Mouse (Mus musculus) cerebellum, postnatal 36 days (tissue): ENCODE data around the gene Zfp319.

Source experiments
- DNase-seq, 2 experiments: peaks; one replicate each; pipeline ENCODE4 v3.0.0; 2021 to 2022; ENCODE audit warnings: mixed read lengths in 2 of 2

Gene Zfp319

DNA sequence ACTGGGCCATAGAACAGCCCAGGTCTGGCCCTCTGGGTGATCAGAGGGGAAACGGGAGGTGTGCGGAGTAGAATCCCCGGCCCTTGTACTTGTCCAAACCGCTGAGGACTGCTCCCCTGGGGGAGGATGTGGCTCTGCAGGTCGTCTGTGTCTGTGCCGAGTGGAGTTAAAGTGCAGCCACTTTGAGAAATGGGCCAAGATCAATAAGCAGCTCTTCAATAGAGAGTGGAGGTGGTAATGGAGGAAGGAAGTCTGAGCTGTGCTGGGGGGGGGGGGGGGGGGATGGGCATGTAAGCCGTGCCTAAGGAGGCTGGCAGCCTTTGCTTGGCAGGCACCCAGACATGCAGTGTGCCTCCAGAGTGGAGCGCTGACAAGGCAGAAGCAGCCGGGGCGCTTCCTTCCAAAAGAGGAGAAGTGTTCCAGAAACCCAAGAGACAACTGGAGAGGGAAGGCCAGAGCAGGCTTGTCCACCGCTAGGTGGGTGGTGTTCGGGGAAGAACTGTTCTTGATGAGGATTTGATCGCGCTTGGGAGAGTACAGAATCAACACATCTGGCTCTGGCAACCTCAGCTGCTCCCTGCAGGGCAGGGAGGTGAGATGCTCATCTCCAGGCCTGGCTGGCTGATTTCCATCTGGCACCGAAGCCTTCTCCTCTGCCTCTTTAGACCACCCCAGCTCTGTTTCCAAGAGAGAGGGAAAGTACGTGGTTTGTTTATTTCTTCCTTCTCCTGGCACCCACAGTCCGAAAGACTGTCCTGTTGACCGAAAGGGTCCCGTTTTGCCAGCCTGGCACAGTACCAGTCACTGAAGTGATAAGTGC, 17.3 kb upstream of the Zfp319 start:
- peak; percentile 38 to 53 for DNase-seq

DNA sequence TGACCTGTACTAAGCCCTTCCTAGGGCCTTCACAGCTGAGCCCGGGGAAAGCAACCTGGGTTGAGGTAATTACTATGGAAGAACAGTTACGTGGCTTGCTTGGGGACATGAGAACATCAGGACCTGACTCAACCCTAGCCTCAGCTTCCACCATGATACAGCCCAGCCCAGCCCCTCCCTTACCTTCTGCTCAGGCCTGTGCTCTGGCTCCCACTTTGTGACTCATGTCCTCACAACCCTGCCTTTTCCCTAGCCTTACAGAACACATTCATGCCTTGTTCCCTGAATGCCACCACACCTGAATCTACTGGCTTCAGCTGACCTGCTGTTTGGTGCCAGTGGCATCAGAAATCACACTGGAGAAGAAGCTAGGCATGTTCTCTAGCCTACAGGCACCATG, 16.6 kb upstream of the Zfp319 start:
- no peak for DNase-seq

DNA sequence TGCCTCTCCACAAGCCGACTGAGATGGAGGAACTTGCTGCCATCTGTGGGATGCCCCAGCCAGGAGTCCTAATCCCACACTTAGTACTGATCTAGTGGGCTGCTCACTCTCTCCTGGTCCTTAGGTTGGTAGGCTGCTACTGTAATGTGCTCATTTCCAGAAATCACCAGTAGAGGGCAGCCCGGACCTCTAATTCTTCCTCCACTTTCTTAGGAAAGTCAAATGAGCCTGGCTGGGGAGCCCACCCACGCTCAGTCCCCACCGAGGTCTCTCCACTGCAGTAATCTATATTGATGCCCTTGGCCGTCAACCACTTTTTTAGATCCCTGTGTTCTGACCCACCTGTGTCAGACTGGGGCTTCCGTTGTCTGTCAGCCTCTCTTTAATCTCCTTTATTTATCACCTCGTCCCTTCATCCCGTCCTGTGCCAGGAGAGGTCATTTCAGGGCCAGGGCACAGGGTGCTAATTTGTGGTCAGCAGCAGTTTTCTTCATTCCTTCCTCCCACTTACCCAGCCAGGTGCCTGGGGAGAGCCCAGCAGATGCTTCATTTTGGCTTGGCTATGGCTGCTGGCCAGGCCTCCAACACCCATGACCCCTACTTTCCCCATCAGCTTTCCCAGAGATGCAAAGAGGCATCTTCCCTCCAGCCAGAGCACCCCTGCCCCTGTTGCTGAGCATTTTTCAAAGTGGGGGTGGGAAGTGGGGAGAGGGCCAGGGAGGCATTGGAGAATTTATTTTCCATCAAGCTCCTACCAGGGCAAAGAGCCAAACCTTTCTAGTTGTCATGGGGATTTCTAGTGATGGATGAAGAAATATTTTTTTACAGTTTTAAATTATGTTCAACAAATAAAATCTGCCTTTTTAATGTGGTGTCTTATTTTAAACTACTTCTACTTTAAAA, 15.1 kb upstream of the Zfp319 start:
- DNase-seq, result peak; percentile 55 to 68

DNA sequence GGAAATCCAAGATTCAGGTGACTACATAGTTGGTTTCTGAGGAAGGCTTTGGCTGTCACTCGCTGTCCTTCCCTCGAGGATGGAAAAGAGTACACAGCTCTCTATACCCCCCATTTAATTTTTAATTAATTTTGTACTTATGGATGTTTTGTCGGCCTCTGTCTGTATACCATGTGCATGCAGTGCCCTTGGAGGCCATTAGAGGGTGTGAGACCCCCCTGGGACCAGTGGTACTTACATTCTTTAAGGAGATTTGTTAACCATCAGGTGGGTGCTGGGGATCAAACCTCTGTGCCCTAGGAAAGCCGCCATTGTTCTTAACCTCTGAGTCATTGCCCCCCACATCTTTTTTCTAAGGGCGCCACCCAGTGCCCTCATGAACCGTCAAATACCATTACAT, 12.9 kb upstream of the Zfp319 start:
- DNase-seq, result no peak

DNA sequence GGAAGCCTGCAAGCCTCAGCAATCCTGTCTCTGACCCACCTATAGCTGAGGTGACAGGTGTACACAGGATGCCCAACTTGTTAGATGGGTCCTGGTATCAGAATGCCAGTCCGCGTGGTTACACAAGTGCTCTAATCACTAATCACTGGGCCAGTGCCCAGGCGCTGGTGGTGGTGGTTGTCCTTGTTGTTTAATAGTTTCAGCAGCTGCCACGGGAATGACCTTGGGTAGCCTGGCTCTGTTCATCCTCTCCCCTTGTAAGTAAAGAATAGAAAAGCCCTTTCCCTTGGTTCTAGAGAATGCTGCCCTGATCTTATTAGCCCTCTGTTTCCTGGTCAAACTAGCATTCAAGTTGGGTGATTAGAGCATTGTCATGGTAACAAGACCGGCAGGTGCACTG, 10.0 kb upstream of the Zfp319 start:
- DNase-seq, result no peak

DNA sequence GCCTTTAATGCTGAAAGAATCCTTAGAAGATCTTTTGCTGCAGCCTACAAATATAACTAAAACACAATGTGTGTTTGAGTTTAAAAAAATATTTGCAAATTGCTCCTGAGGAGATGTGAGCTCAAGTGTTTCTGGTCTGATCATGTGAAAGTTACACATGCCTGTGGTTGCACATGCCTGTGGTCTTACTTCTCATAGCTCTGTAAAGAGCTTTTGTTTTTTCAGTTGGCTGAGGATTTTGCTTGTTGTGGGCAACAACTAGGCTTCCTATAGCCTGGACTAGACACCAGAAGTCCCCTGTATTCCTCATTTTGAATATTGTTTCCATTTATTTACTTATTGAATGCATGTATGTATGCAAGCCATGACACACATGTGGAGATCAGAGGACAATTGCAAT, 4.6 kb upstream of the Zfp319 start:
- DNase-seq, result no peak

DNA sequence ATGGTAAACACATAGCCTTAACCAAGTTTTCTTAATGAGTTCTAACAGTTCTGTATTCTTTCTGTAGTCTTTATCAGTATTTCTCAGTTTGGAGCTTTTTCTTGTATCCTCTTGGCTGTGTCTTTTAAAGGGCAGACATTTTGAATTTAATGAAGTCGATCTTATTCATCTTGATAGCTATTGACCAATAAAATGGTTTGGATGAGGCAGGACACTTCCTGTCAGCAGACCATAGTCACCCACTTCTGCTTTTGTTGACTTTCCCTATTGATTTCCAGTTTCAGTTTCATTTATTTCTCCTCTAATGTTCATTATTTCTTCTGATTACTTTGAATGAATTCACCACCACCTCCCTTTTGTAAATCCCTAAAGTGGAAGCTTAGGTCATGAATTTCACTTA, 4.0 kb upstream of the Zfp319 start:
- no peak for DNase-seq

DNA sequence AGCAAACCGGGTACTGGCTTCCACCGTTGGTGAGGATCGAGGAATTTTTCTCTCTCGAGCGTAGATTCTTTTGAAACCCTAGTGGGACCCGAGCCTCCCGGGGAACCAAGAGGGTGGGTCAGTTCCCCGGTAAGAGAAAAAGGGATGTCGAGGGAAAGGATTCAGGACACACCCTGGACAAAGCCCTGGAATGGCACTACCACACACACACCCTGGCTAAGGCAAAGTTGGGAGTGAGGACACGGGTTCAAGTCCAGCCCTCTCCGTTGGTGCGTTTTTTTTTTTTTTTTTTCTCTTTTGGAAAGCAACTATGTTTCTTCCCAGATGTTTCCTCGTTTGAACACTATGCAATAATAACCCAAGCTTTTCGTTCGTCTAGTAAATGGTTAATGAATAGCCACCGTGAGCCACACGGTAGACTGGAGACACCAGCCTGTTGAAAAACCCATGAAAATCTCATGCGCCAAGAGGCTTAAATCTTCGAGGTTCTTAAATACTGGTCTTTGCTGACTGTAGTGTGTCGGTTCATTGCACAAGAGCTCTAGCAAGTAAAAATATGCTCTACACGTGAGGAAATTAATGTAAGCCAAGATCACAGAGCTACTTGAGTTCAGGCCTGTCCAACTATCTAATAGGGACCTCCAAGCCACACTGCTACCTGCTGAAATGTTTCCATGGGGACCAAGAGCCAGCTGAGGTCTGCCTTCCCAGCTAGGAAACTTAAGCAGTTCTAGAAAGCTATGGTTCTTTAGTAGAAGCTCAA, 868 bp upstream of the Zfp319 start:
- DNase-seq, result no peak

DNA sequence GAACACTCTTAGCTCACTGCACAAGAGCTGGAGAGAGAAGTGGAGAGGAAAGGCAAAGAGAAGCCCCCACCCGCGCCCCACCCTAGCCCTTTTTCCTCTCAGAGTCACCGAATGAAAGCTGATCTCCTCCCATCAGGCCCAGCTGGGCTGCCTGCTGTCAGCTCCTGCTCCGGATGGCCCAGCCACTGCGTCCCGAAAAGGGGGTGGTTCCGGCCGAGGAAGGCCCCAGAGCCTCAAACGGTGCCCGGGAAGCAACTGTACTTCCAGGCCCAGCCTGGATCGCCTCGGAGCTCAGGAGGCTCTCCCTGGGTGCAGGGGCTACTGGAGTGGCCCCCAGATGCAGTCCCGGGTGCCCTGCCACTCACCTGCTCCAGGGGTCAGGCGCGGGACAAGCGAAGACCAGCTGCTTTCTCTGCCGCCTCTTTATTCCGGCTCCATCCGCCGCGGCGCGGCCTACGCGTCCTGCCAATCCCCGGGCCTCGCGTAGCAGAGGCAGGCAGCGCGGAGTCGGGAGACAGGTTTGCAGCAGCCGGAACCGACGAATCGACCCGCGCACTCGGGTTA, 512 bp downstream of the Zfp319 start:
- no peak for DNase-seq

DNA sequence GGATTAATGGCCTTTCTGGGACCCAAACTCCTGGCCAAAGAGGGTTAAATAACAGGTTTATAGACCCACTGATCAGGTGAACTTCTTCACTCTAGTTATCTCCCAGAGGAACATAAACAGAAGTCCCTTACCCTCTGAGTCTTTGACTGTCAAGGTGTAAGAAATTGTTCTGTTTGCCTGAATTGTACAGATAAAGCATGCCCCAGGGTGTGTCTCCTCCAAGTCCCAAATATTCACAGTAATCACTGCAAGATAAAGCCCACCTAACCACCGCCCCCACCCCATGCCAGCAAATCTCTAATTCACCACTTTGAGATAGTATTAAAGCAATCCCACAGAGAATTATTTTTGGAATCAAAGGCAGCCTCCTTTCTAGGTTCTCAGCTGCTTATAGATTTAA, 1.4 kb downstream of the Zfp319 start:
- DNase-seq, result no peak

DNA sequence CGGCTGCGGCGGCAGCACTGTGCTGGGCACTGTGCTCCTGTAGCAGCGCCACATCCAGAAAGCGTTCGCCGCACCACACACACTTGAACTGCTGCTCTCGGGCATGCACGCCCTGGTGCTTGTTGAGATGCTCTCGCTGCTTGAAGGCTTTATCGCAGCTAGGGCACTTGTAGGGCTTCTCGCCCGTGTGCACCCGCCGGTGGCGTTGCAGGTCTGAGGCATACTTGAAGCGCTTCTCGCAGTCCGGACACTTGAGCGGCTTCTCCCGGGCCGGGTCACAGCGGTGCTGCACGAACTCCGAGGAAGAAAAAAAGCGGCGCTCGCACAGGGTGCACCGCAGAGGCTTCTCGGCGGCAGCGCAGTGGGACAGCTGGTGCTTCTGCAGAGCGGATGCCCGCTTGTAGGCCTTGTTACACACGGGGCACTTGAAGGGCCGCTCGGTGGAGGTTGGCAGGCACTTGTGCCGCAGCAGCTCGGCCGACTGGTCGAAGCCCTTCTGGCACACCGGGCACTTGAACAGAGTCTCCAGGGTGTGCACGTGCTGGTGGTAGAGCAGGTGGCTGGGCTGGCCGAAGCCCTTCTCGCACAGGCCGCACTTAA, 3.8 kb downstream of the Zfp319 start:
- no peak for DNase-seq

DNA sequence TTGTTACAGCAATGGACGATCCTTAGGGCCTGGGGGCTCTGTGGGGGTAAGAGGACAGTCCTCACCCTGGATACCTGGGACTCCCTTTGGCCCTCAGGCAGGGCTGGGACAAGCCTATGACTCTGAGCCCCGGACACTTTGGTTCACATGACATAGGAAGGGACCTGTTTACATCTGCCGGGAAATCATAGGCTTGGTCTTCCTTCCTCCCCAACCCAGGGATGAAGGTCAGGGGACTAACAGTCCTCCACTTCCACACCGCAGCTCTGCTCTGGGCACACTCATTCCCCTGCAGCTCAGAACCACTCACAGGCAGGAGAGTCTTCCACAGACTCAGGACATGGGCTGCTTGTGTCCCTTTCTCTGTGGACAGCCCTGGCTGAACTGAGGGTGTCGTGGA, 4.9 kb downstream of the Zfp319 start:
- no peak for DNase-seq

DNA sequence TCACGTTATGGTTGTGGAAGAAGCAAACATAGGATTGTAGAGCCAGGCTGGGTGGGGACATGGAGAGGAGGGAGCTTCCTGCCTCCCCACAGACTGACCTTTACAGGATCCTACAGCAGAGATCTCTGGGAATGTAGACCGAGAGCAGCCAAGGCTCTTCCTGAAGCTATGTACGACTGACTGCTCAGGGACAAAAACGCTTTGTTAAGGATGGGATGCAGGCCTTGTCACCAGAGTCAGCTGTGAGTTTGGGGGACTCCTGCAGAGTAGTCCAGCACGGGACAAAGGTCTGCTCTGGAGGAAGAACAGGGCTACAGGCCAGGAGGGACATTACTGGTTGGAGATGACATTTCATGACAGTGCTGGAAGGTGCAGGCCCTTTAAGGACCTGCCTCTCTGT, 7.1 kb downstream of the Zfp319 start:
- no peak for DNase-seq

DNA sequence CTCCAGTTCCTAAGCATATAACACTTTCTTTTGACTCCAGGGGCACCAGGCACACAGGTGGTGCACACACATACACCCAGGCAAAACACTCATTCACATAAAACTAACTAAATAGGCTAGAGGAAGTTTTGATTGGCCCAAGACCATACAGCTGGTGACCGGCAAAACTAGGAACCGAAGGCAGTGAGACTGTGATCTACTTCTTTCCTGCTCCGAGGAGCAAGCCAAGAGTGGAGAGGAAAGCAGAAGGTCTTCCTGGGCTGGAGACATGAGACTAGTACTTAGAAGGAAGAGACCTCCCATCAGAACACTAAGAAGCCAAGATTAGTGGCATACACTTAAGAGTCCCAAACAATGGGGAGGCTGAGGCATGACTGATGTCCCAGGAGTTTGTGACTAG, 8.5 kb downstream of the Zfp319 start:
- no peak for DNase-seq

DNA sequence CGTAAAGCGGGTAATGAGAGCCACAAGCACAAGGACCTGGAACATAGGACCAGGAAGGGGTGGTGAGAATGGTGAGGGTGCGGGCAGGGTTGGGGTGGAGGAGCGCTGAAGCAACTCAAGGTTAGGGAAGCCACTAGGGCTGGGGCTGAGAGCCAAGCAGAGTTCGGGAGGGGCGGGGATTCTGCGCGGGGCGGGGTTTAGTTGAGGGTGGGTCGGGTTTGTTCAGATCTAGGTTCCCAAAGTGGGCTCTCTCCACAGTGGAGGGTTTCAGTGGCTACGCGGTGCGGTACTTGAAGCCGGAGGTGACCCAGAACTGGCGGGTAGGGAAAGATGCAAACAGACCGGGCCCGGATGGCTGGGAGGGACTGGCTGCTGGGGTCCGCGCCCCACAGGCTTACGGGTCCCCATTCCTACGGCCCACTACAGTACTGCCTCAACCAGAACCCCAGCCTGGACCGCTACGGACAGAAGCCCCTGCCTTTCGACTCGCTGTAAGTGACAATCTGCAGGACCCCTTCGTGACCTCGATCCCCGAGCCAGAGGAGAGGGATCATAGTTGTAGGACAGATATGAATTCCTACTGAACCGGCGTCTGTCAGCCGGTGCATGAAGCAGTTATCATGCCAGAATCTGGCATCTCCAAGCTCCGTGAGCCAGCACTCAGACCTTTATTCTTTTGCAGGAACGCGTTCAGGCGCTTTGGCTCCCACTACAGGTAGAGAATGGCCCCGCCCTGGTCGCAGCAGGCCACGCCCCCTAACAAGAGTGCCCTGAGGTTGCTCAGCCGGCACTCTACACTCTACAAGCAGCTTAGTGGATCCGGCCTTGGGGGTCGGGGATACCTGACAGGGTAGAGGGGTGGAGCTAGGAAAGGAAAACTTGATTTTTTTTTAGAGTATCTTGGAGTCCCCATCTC, 11.3 kb downstream of the Zfp319 start:
- DNase-seq, result peak; percentile 48 to 53

DNA sequence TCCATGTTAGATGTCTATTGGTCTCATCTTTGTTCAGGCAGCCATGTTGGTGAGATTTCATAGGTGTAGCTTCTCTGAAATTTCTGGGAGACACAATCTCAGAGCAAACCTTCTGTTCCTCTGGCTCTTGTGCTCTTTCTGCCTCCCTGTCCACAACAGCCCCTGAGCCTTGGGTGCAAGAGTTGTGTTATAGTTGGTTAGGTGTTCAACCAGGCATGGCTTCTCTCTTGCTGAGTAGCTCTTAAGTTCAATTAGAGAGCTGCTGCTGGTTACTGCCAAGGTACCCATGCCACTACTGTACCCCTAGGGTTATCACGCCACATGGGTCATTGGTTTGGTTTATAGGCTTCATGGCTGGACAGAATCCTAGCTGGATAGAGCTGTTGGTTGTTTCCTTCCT, 16.4 kb downstream of the Zfp319 start:
- DNase-seq, result no peak

DNA sequence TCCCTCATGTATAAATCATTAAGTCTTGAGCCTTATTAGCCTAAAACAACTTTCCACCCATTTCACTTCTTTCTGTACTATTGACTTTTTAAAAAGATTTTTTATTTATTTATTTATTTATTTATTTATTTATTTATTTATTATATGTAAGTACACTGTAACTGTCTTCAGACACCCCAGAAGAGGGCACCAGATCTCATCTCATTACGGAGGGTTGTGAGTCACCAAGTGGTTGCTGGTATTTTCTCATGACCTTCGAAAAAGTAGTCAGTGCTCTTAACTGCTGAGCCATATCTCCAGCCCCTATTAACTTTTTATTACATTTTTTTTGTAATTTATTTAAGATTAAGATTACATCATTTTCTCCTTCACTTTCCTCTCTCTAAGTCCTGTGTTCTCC, 17.0 kb downstream of the Zfp319 start:
- DNase-seq, result no peak

DNA sequence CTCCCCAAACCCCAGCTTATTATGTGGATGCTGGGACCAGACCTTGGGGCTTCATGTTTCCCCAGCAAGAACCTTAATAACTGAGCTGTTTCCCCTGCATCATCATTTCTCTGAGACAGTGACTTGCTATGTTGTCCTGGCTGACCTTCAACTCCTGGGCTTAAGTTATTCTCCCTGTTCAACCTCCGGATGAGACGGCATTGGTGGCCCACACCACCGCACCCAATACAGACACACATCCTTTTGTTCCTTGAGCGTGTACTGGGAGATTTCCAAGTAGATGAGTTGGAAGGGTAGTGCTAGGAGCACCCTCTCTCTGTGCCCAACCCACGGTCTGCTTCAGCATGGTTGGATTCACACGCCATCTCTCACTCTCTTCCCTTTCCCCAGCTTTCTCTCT, 17.9 kb downstream of the Zfp319 start:
- no peak for DNase-seq

DNA sequence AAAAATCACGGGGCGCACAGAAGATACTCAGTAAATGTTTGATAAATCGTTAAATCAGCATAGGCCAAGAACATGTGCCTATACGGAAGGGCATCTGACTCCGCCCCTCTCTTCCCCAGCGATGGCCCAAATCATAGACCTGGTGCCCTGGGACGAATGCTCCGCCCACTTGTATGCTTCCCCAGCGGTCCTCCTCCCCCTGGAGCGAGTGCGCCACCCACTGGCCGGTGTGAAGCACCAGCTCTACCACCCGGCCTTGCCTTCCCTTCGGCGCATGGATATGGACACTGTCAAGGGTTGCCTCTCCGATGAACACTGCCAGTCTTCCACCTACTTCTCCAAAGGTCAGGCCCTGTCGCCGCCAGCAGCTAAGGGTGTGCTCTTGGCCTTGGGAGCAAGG, 18.9 kb downstream of the Zfp319 start:
- no peak for DNase-seq

DNA sequence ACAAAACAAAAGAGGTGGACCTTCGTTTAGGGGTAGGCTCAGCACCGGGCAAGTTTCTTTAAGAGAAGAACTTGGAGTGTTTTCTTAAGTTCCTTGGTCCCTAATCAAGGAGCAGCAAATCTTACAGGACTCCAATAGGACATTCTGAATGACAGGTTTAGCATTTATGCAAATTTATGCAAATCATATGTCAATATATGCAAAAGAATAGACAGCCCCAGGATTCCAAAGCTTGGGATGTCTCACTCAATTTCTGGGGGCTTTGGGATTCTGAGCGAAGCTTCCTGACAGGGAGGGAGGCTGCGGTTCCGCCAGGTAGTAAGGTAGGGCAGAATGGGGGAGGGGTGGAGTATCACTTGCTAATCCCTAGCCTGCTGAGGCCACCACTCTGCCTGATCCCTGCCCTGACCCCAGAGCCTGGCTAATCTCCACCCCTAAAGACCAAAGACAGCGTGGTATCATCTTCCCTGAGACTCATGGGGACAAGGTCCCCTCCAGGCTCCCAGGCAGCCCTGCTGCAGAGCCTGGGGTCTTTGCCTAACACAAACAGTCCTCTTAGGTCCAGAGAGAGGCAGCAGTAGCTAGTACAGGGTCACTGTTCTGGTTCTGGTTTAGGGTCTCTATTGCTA, 21.3 kb downstream of the Zfp319 start, which contains the start of gene Tepp:
Gene Tepp (plus strand): TSS at position 225 of the 629 bp plus-strand sequence.
- no peak for DNase-seq

DNA sequence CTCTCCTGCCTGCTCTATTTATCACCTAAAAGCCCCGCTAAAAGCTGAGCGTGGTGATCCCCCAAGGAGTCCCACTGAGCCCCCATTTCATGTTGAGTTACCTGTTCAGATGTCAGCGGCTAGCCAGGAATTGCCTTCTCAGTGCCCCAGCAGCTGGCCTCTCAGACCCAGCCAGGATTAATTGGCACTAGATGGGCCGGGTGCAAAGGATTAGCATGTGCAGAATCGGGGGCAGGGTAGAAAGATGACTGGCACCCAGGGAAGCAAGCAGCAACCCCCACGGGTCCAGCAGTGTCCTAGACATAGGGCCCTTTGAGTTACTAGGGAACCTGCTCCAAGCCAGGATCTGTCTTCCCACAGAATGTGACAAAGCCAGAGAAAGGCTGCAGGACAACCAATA, 25.3 kb downstream of the Zfp319 start, which contains the start of gene Cngb1:
Gene Cngb1 (minus strand): TSS at position 155 of the 400 bp plus-strand sequence.
- no peak for DNase-seq
